Mouse (Mus musculus): Measurements from ENCODE around the gene Irf4. TPM values are rescaled to one million over a fixed set of nuclear protein-coding genes. Genes with fewer than 3 reads are reported as not detected.

The Irf4 gene
- polyA plus RNA-seq (2016; fragmentation: Nextera tagmentation; extraction: Ambion mirVana), result 0.04 and 0.05 TPM in 2 replicates

GRCm38 (mm10) chr13:30749021-30749556, at the start of gene Irf4:
Gene Irf4, plus strand, starts transcription at chr13:30749226.
- Histone ChIP-seq H3K27ac (no peak within 1 kb of the TSS), H3K4me2 (replicated peaks) (peak within 1 kb of the TSS; percentile 69), H3K27me3 (peaks cover 57% of the 10 kb centered on the region), H3K4me1 (peaks cover 22% of the 10 kb centered on the region), H3K9ac (no peak within 1 kb of the TSS), H3K9me3 (no peaks in the 10 kb centered on the region), H3K4me3 (peak within 1 kb of the TSS; percentile 38), H3K36me3 (no peaks in the 10 kb centered on the region)
- peak; percentile 64 for ATAC-seq (ENCODE audit: insufficient number of reproducible peaks, insufficient read depth, low FRiP score, low TSS enrichment)
- 2% methylated on average over 21 of the region's 21 CpGs for WGBS

DNA sequence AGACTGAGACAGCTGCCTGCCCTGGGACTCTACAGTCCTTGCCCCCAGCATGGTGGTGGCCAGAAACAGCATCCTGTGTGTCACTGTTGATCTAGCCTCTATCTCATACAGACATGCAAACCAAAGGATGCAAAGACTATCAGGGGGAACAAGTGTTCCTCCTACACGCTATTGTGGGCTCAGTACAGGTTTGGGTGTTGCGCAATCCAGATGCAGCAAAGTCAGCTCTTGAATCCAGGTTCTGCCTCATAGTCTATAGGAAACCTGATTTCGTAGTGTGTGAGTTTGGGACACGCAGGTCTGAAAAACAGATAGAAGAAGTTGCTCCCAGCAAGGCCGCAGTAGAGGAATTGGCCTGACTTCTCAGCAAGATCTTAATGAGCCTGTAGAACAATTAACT, 46.3 kb upstream of the Irf4 start:
- no peaks in the 10 kb centered on the region for H3K9me3 ChIP-seq
- WGBS, result 95% methylated on average over 5 of the region's 5 CpGs
- H3K36me3 ChIP-seq, result 0 out of 2 replicates have a peak, but pooled peaks cover 10% of the 10 kb centered on the region
- H3K27ac ChIP-seq, result no peak overlapping the region
- no peak overlapping the region for H3K4me2 ChIP-seq (replicated peaks)
- ATAC-seq (ENCODE audit: insufficient number of reproducible peaks, insufficient read depth, low FRiP score, low TSS enrichment), result no peak
- H3K27me3 ChIP-seq, result no peaks in the 10 kb centered on the region
- H3K4me1 ChIP-seq, result no peaks in the 10 kb centered on the region
- no peak overlapping the region for H3K4me3 ChIP-seq
- H3K9ac ChIP-seq, result no peak overlapping the region

GRCm38 (mm10) chr13:30704246-30705095, 44.6 kb upstream of the Irf4 start:
- H3K27ac ChIP-seq, result no peak overlapping the region
- 0 out of 2 replicates have a peak, but pooled peaks cover 19% of the 10 kb centered on the region for H3K36me3 ChIP-seq
- no peaks in the 10 kb centered on the region for H3K27me3 ChIP-seq
- H3K9ac ChIP-seq, result no peak overlapping the region
- H3K4me2 ChIP-seq (replicated peaks), result no peak overlapping the region
- no peak for ATAC-seq (ENCODE audit: insufficient number of reproducible peaks, insufficient read depth, low FRiP score, low TSS enrichment)
- no peak overlapping the region for H3K4me3 ChIP-seq
- no peaks in the 10 kb centered on the region for H3K4me1 ChIP-seq
- H3K9me3 ChIP-seq, result no peaks in the 10 kb centered on the region
- WGBS, result 92% methylated on average over 8 of the region's 8 CpGs

GRCm38 (mm10) chr13:30711066-30711465, 38.0 kb upstream of the Irf4 start:
- no peak for ATAC-seq (ENCODE audit: insufficient number of reproducible peaks, insufficient read depth, low FRiP score, low TSS enrichment)
- Histone ChIP-seq H3K27me3 (no peaks in the 10 kb centered on the region), H3K4me3 (no peak overlapping the region), H3K4me1 (no peaks in the 10 kb centered on the region), H3K9ac (no peak overlapping the region), H3K4me2 (replicated peaks) (no peak overlapping the region), H3K36me3 (peaks cover 14% of the 10 kb centered on the region; the same call in 1 of the 2 replicates), H3K9me3 (no peaks in the 10 kb centered on the region), H3K27ac (no peak overlapping the region)
- 75% methylated on average over 2 of the region's 2 CpGs for WGBS

DNA sequence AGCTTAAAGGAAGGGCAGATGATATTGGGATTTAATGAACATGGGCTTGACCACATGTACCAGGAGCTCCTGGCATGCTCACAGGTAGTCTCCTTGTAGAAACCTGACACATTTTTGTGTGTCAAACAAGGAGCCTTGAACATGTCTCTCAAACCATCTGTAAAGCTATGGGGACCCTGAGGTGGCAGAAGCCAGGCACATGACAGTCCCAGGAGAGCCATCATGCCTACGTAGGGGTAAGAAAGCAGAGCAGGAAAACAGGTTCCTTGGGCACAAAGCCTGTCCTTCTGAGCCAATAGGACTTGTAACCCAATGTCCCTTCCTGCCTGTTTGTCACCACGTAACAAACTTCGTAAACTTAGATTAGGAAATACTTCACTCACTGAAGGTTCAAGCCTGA, 37.3 kb upstream of the Irf4 start:
- H3K4me3 ChIP-seq, result no peak overlapping the region
- H3K27ac ChIP-seq, result no peak overlapping the region
- 90% methylated on average over 3 of the region's 3 CpGs for WGBS
- H3K36me3 ChIP-seq, result peaks cover 10% of the 10 kb centered on the region; the same call in 1 of the 2 replicates
- no peaks in the 10 kb centered on the region for H3K4me1 ChIP-seq
- H3K9me3 ChIP-seq, result no peaks in the 10 kb centered on the region
- H3K4me2 ChIP-seq (replicated peaks), result no peak overlapping the region
- no peaks in the 10 kb centered on the region for H3K27me3 ChIP-seq
- ATAC-seq (ENCODE audit: insufficient number of reproducible peaks, insufficient read depth, low FRiP score, low TSS enrichment), result no peak
- H3K9ac ChIP-seq, result no peak overlapping the region

GRCm38 (mm10) chr13:30712280-30712679, 36.7 kb upstream of the Irf4 start:
- H3K27me3 ChIP-seq, result no peaks in the 10 kb centered on the region
- no peak overlapping the region for H3K27ac ChIP-seq
- peaks cover 9% of the 10 kb centered on the region; the same call in 1 of the 2 replicates for H3K36me3 ChIP-seq
- no peak for ATAC-seq (ENCODE audit: insufficient number of reproducible peaks, insufficient read depth, low FRiP score, low TSS enrichment)
- no peak overlapping the region for H3K4me3 ChIP-seq
- no peak overlapping the region for H3K9ac ChIP-seq
- no peaks in the 10 kb centered on the region for H3K4me1 ChIP-seq
- no peaks in the 10 kb centered on the region for H3K9me3 ChIP-seq
- H3K4me2 ChIP-seq (replicated peaks), result no peak overlapping the region
- WGBS, result 84% methylated on average over 6 of the region's 6 CpGs

DNA sequence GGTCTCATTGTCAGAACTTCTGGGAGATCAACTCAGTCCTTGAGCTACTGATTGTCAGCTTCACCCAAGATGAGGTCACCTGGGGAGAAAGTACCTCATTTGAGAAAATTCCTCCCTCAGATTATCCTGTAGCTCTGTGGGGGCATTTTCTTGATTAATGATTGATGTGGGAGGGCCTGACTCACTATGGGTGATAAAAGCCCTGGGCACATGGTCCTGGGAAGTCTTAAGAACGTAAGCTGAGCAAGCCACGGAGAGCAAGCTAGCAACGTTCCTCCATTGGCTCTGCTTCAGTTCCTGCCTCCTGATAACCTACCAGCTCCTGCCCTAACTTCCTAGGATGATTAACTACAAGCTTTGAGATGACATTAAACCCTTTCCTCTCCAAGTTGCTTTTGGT, 35.4 kb upstream of the Irf4 start:
- Histone ChIP-seq H3K9me3 (no peaks in the 10 kb centered on the region), H3K4me2 (replicated peaks) (no peak overlapping the region), H3K36me3 (peaks cover 3% of the 10 kb centered on the region; the same call in 1 of the 2 replicates), H3K9ac (no peak overlapping the region), H3K4me3 (no peak overlapping the region), H3K27me3 (no peaks in the 10 kb centered on the region), H3K4me1 (no peaks in the 10 kb centered on the region), H3K27ac (no peak overlapping the region)
- ATAC-seq (ENCODE audit: insufficient number of reproducible peaks, insufficient read depth, low FRiP score, low TSS enrichment), result no peak
- WGBS, result 82% methylated on average over 3 of the region's 3 CpGs

GRCm38 (mm10) chr13:30714552-30714951, 34.5 kb upstream of the Irf4 start:
- 84% methylated on average over 6 of the region's 6 CpGs for WGBS
- Histone ChIP-seq H3K4me3 (no peak overlapping the region), H3K9ac (no peak overlapping the region), H3K27ac (no peak overlapping the region), H3K4me1 (no peaks in the 10 kb centered on the region), H3K4me2 (replicated peaks) (no peak overlapping the region), H3K9me3 (no peaks in the 10 kb centered on the region), H3K27me3 (no peaks in the 10 kb centered on the region), H3K36me3 (no peaks in the 10 kb centered on the region; the same call in 1 of the 2 replicates)
- ATAC-seq (ENCODE audit: insufficient number of reproducible peaks, insufficient read depth, low FRiP score, low TSS enrichment), result no peak

GRCm38 (mm10) chr13:30715060-30715459, 34.0 kb upstream of the Irf4 start:
- H3K4me2 ChIP-seq (replicated peaks), result no peak overlapping the region
- no peak for ATAC-seq (ENCODE audit: insufficient number of reproducible peaks, insufficient read depth, low FRiP score, low TSS enrichment)
- H3K4me1 ChIP-seq, result no peaks in the 10 kb centered on the region
- no peak overlapping the region for H3K9ac ChIP-seq
- no peak overlapping the region for H3K27ac ChIP-seq
- no peaks in the 10 kb centered on the region for H3K27me3 ChIP-seq
- no peaks in the 10 kb centered on the region; the same call in 1 of the 2 replicates for H3K36me3 ChIP-seq
- H3K4me3 ChIP-seq, result no peak overlapping the region
- H3K9me3 ChIP-seq, result no peaks in the 10 kb centered on the region
- 83% methylated on average over 7 of the region's 7 CpGs for WGBS

DNA sequence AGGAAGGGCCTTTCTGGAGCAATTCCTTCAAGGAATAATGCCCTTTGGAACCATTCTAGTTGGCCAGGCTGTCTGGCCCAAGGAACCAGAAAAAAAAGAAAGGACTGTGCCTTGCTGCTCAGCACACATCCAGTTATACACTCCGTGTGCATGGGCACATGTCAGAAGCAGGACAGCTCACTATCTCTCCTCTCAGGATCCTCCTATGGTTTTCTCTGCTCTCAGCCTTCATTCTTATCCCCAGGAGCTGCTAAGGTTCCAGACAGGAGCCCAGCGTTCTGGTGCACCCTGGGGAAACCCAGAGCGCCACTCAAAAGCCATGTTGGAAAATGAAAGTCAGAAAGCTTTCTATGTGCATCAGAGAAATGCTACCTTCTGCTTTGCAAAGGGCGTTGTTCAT, 33.5 kb upstream of the Irf4 start:
- H3K4me3 ChIP-seq, result no peak overlapping the region
- no peaks in the 10 kb centered on the region for H3K9me3 ChIP-seq
- no peak overlapping the region for H3K4me2 ChIP-seq (replicated peaks)
- no peaks in the 10 kb centered on the region for H3K4me1 ChIP-seq
- no peak overlapping the region for H3K27ac ChIP-seq
- H3K9ac ChIP-seq, result no peak overlapping the region
- no peaks in the 10 kb centered on the region; the same call in 1 of the 2 replicates for H3K36me3 ChIP-seq
- WGBS, result 80% methylated on average over 4 of the region's 4 CpGs
- no peaks in the 10 kb centered on the region for H3K27me3 ChIP-seq
- ATAC-seq (ENCODE audit: insufficient number of reproducible peaks, insufficient read depth, low FRiP score, low TSS enrichment), result no peak

GRCm38 (mm10) chr13:30716611-30717010, 32.4 kb upstream of the Irf4 start:
- WGBS, result 72% methylated on average over 5 of the region's 5 CpGs
- Histone ChIP-seq H3K4me1 (no peaks in the 10 kb centered on the region), H3K27ac (no peak overlapping the region), H3K4me3 (no peak overlapping the region), H3K4me2 (replicated peaks) (no peak overlapping the region), H3K9ac (no peak overlapping the region), H3K36me3 (no peaks in the 10 kb centered on the region), H3K27me3 (no peaks in the 10 kb centered on the region), H3K9me3 (no peaks in the 10 kb centered on the region)
- ATAC-seq (ENCODE audit: insufficient number of reproducible peaks, insufficient read depth, low FRiP score, low TSS enrichment), result no peak

DNA sequence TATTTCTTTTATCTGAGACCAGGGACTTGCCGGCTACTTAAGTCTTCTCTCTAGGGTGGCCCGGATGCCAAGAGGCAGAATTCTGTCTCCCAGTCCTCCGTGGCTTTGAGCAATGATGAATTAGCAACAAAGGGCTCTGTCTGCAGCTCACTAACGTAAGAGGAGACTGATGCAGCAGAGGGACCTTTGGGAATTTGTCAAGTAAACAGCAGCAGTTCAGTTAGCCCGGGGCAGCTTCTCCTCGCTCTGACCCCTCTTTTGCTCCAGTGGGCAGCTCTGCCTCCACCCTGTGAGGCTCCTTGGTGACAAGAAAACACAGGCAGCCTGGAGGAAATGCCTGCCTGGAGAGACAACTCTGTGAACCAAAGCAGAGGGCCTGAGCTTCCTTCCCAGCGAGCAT, 26.4 kb upstream of the Irf4 start:
- H3K9me3 ChIP-seq, result no peaks in the 10 kb centered on the region
- ATAC-seq (ENCODE audit: insufficient number of reproducible peaks, insufficient read depth, low FRiP score, low TSS enrichment), result no peak
- 0 out of 2 replicates have a peak overlapping the region, but pooled peaks have one; percentile 7 for H3K4me2 ChIP-seq (replicated peaks)
- no peak overlapping the region for H3K4me3 ChIP-seq
- peaks cover 20% of the 10 kb centered on the region for H3K4me1 ChIP-seq
- H3K9ac ChIP-seq, result no peak overlapping the region
- H3K27ac ChIP-seq, result peak overlapping the region; percentile 7; the same call in 1 of the 2 replicates
- no peaks in the 10 kb centered on the region for H3K27me3 ChIP-seq
- no peaks in the 10 kb centered on the region for H3K36me3 ChIP-seq
- WGBS, result 3% methylated on average over 7 of the region's 7 CpGs

Measured in embryonic facial prominence, embryonic 12.5 days (tissue).